Mouse (Mus musculus): Measurements from ENCODE around the gene Vstm4. TPM values are rescaled to one million over a fixed set of nuclear protein-coding genes. Genes with fewer than 3 reads are reported as not detected.

Gene Vstm4
- polyA plus RNA-seq, 1 experiment from 2014 or later = 5.1 TPM

DNA sequence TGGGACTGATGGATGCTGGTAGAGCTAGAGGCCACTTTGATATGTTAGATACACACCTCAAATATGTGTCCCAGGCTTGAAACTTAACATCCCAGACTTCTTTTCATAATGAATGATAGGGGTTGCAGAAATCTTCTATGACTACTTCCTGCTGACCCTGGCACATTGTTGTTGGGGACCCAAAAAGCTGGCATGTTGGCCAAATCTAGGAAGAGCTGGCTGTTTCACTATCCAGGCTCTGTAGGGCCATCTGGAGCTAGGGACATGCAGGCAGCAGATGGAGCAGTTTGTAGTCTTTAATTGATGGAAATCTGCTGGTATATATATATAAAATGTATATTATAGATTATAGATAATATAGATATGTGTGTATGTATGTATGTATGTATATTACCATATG lies 14.5 kb upstream of the Vstm4 start:
- Histone ChIP-seq H3K27me3 (ENCODE audit: control insufficient read depth, insufficient read depth, low read length) (no peaks in the 10 kb centered on the region), H3K4me3 (ENCODE audit: low read depth, low read length) (no peak overlapping the region), H3K36me3 (ENCODE audit: control insufficient read depth, insufficient read depth, low read length) (no peaks in the 10 kb centered on the region), H3K27ac (ENCODE audit: low read depth, low read length) (no peak overlapping the region), H3K4me1 (ENCODE audit: control insufficient read depth, insufficient read depth, low read length) (no peaks in the 10 kb centered on the region), H3K9me3 (ENCODE audit: control insufficient read depth, low read length) (no peaks in the 10 kb centered on the region), H3K4me2 (ENCODE audit: low read depth) (no peak overlapping the region), H3K9ac (ENCODE audit: low read length) (no peak overlapping the region)
- ATAC-seq (ENCODE audit: insufficient read depth, low FRiP score, low TSS enrichment) (no peak), DNase-seq (ENCODE audit: low spot score) (no peak)

DNA sequence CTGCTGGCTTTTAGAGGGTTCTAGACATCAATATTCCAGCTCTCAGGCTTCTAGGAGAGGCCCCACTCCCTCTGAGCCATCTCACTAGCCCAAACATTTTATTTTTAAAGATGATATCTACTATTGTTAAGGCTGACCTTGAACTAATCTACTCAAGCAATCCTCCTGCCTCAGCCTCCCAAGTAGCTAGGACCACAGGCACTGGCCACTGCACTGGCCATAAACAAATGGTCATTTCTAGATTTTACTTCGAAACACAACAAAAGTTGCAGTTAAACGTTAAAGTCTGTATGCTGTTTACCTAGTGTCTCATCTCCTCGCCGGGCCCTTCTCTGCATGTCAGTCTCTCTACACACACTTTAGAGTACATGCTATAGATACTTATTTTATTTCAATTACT lies 2.5 kb upstream of the Vstm4 start:
- no peaks in the 10 kb centered on the region for H3K4me1 ChIP-seq (ENCODE audit: control insufficient read depth, insufficient read depth, low read length)
- no peak overlapping the region for H3K9ac ChIP-seq (ENCODE audit: low read length)
- no peak overlapping the region for H3K27ac ChIP-seq (ENCODE audit: low read depth, low read length)
- H3K36me3 ChIP-seq (ENCODE audit: control insufficient read depth, insufficient read depth, low read length) = no peaks in the 10 kb centered on the region
- no peak overlapping the region for H3K4me3 ChIP-seq (ENCODE audit: low read depth, low read length)
- DNase-seq (ENCODE audit: low spot score) (no peak), ATAC-seq (ENCODE audit: insufficient read depth, low FRiP score, low TSS enrichment) (no peak)
- 92% methylated on average over 4 of the region's 4 CpGs for WGBS
- peaks cover 3% of the 10 kb centered on the region; the same call in 1 of the 2 replicates for H3K27me3 ChIP-seq (ENCODE audit: control insufficient read depth, insufficient read depth, low read length)
- H3K9me3 ChIP-seq (ENCODE audit: control insufficient read depth, low read length) = no peaks in the 10 kb centered on the region
- H3K4me2 ChIP-seq (ENCODE audit: low read depth) = no peak overlapping the region

DNA sequence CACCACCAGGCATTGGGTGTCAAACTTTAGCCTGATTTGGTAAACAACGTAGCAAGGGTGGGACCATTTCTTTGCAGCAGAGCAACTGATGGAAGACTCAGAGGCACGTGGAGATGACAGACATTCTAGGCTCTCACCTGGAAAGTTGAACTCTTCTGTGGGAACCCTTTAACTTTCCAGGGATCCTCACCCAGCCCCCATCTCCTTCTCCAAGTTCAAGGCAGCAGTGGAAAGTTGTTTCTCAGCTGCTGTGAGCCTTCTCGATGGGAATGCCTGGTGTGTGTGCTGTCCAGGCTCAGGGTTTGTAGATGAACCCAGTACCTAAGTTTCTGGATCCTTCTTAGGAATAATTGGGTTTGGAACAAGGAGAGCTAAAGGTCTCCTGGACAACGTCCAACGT lies 310 bp upstream of the Vstm4 start:
- Histone ChIP-seq H3K36me3 (ENCODE audit: control insufficient read depth, insufficient read depth, low read length) (no peaks in the 10 kb centered on the region), H3K4me1 (ENCODE audit: control insufficient read depth, insufficient read depth, low read length) (peaks cover 5% of the 10 kb centered on the region; the same call in 1 of the 2 replicates), H3K9me3 (ENCODE audit: control insufficient read depth, low read length) (no peaks in the 10 kb centered on the region), H3K27ac (ENCODE audit: low read depth, low read length) (no peak overlapping the region), H3K4me3 (ENCODE audit: low read depth, low read length) (peak overlapping the region; percentile 44), H3K27me3 (ENCODE audit: control insufficient read depth, insufficient read depth, low read length) (peaks cover 3% of the 10 kb centered on the region; the same call in 1 of the 2 replicates), H3K9ac (ENCODE audit: low read length) (no peak overlapping the region; the same call in 1 of the 2 replicates), H3K4me2 (ENCODE audit: low read depth) (peak overlapping the region; percentile 84)
- DNase-seq (ENCODE audit: low spot score) = no peak
- WGBS = 39% methylated on average over 5 of the region's 5 CpGs
- peak; percentile 23; the same call in 1 of the 2 replicates for ATAC-seq (ENCODE audit: insufficient read depth, low FRiP score, low TSS enrichment)

DNA sequence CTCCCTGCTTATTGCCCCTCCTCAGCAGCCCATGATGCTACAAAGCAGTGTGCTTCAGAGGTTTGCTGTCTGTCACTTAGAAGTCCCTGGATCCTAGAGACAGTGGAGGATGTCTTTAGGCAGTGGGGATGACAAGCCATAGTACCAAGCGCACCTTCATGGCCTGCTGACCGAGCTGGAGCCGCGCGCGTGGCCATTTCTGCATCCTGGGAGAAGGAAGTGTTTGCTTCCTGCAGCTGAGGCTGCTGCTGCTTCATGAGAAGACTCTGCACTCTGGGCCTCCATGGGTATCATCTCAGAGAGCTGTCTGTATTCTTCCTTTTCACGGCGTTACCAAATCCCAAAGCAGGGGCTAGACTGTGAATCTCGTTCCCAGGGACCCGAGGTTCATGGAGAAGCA lies 1.8 kb downstream of the Vstm4 start:
- H3K27me3 ChIP-seq (ENCODE audit: control insufficient read depth, insufficient read depth, low read length) = peaks cover 3% of the 10 kb centered on the region; the same call in 1 of the 2 replicates
- no peak for DNase-seq (ENCODE audit: low spot score)
- ATAC-seq (ENCODE audit: insufficient read depth, low FRiP score, low TSS enrichment) = no peak
- no peak overlapping the region for H3K4me3 ChIP-seq (ENCODE audit: low read depth, low read length)
- H3K9ac ChIP-seq (ENCODE audit: low read length) = no peak overlapping the region
- H3K36me3 ChIP-seq (ENCODE audit: control insufficient read depth, insufficient read depth, low read length) = no peaks in the 10 kb centered on the region
- H3K4me2 ChIP-seq (ENCODE audit: low read depth) = no peak overlapping the region
- H3K4me1 ChIP-seq (ENCODE audit: control insufficient read depth, insufficient read depth, low read length) = peaks cover 5% of the 10 kb centered on the region; the same call in 1 of the 2 replicates
- H3K9me3 ChIP-seq (ENCODE audit: control insufficient read depth, low read length) = no peaks in the 10 kb centered on the region
- no peak overlapping the region for H3K27ac ChIP-seq (ENCODE audit: low read depth, low read length)
- WGBS = 92% methylated on average over 10 of the region's 10 CpGs

DNA sequence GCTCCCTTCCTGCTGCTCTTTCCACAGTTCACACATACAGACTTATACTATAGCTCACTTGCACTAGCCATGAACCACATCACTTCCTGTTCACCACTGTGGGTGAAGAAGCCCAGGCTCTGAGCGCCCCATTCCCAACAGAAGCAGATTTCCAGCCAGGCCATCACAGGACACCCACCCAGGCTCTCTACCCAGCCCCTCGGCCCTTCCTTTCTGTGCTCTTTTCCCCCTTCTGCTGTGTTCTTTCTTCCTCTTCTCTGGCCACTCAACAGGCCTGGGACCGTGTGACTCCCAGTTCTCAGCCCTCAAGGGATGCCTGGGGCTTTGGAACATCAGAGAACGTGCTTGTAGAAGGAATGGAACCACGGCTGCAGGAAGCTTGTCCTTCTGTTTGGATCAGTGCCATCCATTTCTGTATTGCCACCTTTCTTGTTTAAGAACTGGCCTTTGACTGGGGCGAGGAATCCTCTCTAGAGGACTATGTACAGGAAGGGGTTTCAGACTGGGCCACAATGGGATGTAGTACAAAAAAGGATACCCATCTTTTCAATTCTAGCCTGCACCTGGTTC lies 2.5 kb downstream of the Vstm4 start:
- Histone ChIP-seq H3K4me1 (ENCODE audit: control insufficient read depth, insufficient read depth, low read length) (peaks cover 5% of the 10 kb centered on the region; the same call in 1 of the 2 replicates), H3K27ac (ENCODE audit: low read depth, low read length) (no peak overlapping the region), H3K4me2 (ENCODE audit: low read depth) (no peak overlapping the region), H3K9ac (ENCODE audit: low read length) (no peak overlapping the region), H3K27me3 (ENCODE audit: control insufficient read depth, insufficient read depth, low read length) (peaks cover 3% of the 10 kb centered on the region; the same call in 1 of the 2 replicates), H3K4me3 (ENCODE audit: low read depth, low read length) (no peak overlapping the region), H3K36me3 (ENCODE audit: control insufficient read depth, insufficient read depth, low read length) (no peaks in the 10 kb centered on the region), H3K9me3 (ENCODE audit: control insufficient read depth, low read length) (no peaks in the 10 kb centered on the region)
- ATAC-seq (ENCODE audit: insufficient read depth, low FRiP score, low TSS enrichment) (no peak), DNase-seq (ENCODE audit: low spot score) (no peak)
- 78% methylated on average over 6 of the region's 6 CpGs for WGBS

DNA sequence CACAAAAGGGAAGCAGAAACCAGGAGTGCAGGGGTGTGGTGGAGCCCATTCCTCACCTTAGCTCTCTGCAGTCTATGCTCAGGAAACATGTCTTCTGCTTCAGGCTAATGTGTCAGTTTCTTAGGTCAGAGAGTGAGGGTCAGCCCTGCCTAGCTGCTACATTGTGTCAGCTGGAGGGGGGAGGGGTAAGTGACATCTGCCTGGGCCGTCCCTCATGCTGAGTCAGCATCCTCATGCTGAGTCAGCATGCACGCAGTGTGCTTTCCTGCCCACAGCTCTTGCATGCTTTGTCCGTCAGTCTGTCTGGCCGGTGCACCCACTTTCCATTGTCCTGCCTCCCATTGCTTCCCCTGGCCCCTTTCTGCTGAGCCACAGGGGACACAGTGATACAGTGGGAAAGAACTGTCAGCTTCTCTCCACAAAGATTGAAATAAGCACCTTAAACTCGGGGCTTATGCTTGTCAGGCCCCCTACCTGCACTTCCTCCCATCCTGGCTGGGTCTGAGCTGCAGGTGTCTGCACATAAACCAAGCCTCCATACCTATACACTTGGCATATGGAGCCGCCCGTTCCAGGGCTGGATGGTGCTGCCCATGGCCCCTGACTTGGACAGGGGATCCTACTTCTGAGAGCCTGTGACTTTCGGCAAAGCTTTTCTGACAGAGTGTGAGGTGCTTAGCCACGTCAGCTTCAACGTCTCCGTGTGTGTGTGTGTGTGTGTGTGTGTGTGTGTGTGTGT lies 3.4 kb downstream of the Vstm4 start:
- H3K9me3 ChIP-seq (ENCODE audit: control insufficient read depth, low read length) = no peaks in the 10 kb centered on the region
- peak; percentile 29 for DNase-seq (ENCODE audit: low spot score)
- no peak overlapping the region for H3K27ac ChIP-seq (ENCODE audit: low read depth, low read length)
- peaks cover 3% of the 10 kb centered on the region; the same call in 1 of the 2 replicates for H3K27me3 ChIP-seq (ENCODE audit: control insufficient read depth, insufficient read depth, low read length)
- H3K4me1 ChIP-seq (ENCODE audit: control insufficient read depth, insufficient read depth, low read length) = peaks cover 5% of the 10 kb centered on the region; the same call in 1 of the 2 replicates
- no peak overlapping the region for H3K4me2 ChIP-seq (ENCODE audit: low read depth)
- no peak overlapping the region for H3K9ac ChIP-seq (ENCODE audit: low read length)
- no peak overlapping the region for H3K4me3 ChIP-seq (ENCODE audit: low read depth, low read length)
- 62% methylated on average over 11 of the region's 11 CpGs for WGBS
- H3K36me3 ChIP-seq (ENCODE audit: control insufficient read depth, insufficient read depth, low read length) = no peaks in the 10 kb centered on the region
- no peak for ATAC-seq (ENCODE audit: insufficient read depth, low FRiP score, low TSS enrichment)

DNA sequence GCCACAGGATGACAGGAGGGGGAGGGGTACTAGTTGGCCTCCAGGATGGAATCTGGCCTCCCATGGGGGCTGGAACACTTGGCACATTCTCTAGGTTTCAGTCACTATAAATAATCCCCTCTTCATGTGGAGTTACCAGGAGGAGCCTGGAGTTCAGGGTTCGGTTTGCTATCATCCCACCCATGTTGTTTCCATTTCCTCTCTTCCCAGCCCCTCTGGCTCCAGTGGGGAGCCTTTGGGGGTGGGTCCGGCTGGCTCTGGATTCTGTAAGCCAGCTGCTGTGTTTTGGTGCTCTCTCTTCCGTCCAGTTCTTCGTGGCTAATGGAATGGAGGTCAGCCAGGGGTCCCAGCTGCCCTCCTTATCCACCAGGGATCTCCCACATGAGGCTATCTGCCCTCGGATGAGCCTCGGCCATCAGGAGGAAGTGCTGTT lies 4.6 kb downstream of the Vstm4 start:
- no peak for ATAC-seq (ENCODE audit: insufficient read depth, low FRiP score, low TSS enrichment)
- Histone ChIP-seq H3K4me3 (ENCODE audit: low read depth, low read length) (no peak overlapping the region), H3K4me2 (ENCODE audit: low read depth) (no peak overlapping the region), H3K27ac (ENCODE audit: low read depth, low read length) (no peak overlapping the region), H3K27me3 (ENCODE audit: control insufficient read depth, insufficient read depth, low read length) (peaks cover 3% of the 10 kb centered on the region; the same call in 1 of the 2 replicates), H3K9me3 (ENCODE audit: control insufficient read depth, low read length) (no peaks in the 10 kb centered on the region), H3K4me1 (ENCODE audit: control insufficient read depth, insufficient read depth, low read length) (peaks cover 5% of the 10 kb centered on the region; the same call in 1 of the 2 replicates), H3K9ac (ENCODE audit: low read length) (no peak overlapping the region), H3K36me3 (ENCODE audit: control insufficient read depth, insufficient read depth, low read length) (no peaks in the 10 kb centered on the region)
- peak; percentile 23 for DNase-seq (ENCODE audit: low spot score)
- 49% methylated on average over 6 of the region's 6 CpGs for WGBS

DNA sequence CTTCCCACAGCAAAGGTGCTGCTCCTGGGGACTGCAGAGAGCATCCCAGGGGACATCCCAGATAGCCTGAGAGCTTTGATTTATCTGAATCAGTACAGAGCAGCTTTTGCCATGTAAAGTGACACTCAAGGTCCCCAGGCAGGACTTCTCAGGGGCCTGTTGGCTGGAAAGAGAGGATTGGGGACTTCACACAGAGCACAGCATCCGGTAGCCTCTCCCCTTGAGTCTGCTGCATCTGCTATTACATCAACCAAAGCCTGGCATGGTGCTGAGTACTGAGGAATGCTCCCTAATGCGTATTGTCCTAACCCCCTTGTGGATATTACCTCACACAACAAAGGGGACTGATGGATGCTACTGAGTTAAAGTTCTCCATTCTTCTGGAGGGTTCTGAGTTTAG lies 5.1 kb downstream of the Vstm4 start:
- no peak for DNase-seq (ENCODE audit: low spot score)
- no peak overlapping the region for H3K27ac ChIP-seq (ENCODE audit: low read depth, low read length)
- H3K4me1 ChIP-seq (ENCODE audit: control insufficient read depth, insufficient read depth, low read length) = peaks cover 5% of the 10 kb centered on the region; the same call in 1 of the 2 replicates

DNA sequence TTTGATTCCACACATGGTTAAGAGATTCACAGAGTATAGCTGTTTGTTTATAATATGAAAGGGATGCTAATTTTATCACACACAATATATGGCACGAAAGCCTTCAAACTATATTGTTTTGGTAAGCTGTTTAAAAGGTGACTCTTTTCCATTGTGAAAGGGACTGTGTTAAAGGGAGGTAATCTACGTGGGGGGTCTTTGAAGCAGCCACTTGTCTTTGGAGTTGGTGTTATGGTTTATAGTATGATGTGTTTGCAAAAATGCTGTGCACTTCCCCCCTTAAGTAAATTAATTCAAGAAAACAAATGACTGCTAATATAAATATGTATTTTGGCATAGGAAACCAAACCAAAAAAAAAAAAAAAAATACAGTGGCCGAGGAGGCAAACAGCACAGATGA lies 8.8 kb downstream of the Vstm4 start:
- Histone ChIP-seq H3K27ac (ENCODE audit: low read depth, low read length) (no peak overlapping the region), H3K4me3 (ENCODE audit: low read depth, low read length) (no peak overlapping the region), H3K9ac (ENCODE audit: low read length) (no peak overlapping the region), H3K36me3 (ENCODE audit: control insufficient read depth, insufficient read depth, low read length) (no peaks in the 10 kb centered on the region), H3K4me2 (ENCODE audit: low read depth) (no peak overlapping the region), H3K4me1 (ENCODE audit: control insufficient read depth, insufficient read depth, low read length) (peaks cover 2% of the 10 kb centered on the region; the same call in 1 of the 2 replicates), H3K9me3 (ENCODE audit: control insufficient read depth, low read length) (no peaks in the 10 kb centered on the region), H3K27me3 (ENCODE audit: control insufficient read depth, insufficient read depth, low read length) (no peaks in the 10 kb centered on the region)
- 77% methylated on average over 3 of the region's 3 CpGs for WGBS
- no peak for DNase-seq (ENCODE audit: low spot score)
- no peak for ATAC-seq (ENCODE audit: insufficient read depth, low FRiP score, low TSS enrichment)

More for the DNA sequence above, 5.1 kb downstream of the Vstm4 start:
- no peak overlapping the region for H3K4me3 ChIP-seq (ENCODE audit: low read depth, low read length)
- H3K4me2 ChIP-seq (ENCODE audit: low read depth) = no peak overlapping the region
- 31% methylated on average over 2 of the region's 2 CpGs for WGBS
- no peaks in the 10 kb centered on the region for H3K9me3 ChIP-seq (ENCODE audit: control insufficient read depth, low read length)
- no peak overlapping the region for H3K9ac ChIP-seq (ENCODE audit: low read length)
- no peaks in the 10 kb centered on the region for H3K36me3 ChIP-seq (ENCODE audit: control insufficient read depth, insufficient read depth, low read length)
- ATAC-seq (ENCODE audit: insufficient read depth, low FRiP score, low TSS enrichment) = no peak
- peaks cover 3% of the 10 kb centered on the region; the same call in 1 of the 2 replicates for H3K27me3 ChIP-seq (ENCODE audit: control insufficient read depth, insufficient read depth, low read length)
